Mouse (Mus musculus) myocyte (in vitro differentiated cells): ENCODE results near the gene Armc9.

Experiments used
- CEBPB ChIP-seq: IDR thresholded peaks from 2 replicates; pipeline ENCODE4 v1.6.1; 2011; ENCODE audit warnings: mild to moderate bottlenecking, moderate library complexity; ENCODE audit not compliant: poor library complexity, insufficient read depth, severe bottlenecking
- E2F4 ChIP-seq: IDR thresholded peaks from one replicate; pipeline ENCODE4 v1.6.1; 2011; ENCODE audit warnings: mild to moderate bottlenecking, control low read depth, moderate library complexity; ENCODE audit not compliant: insufficient read depth
- MYOD1 ChIP-seq, 3 experiments: IDR thresholded peaks; one replicate each; pipeline ENCODE4 v1.6.1; 2011; ENCODE audit warnings: control low read depth in 2 of 3, low read depth in 2 of 3, mild to moderate bottlenecking in 2 of 3, moderate library complexity in 1 of 3; ENCODE audit not compliant: insufficient read length in 2 of 3, control insufficient read depth in 1 of 3
- POLR2A ChIP-seq: IDR thresholded peaks from one replicate; pipeline ENCODE4 v1.6.1; 2011; ENCODE audit warnings: low read depth, mild to moderate bottlenecking, control low read depth, moderate library complexity; ENCODE audit not compliant: insufficient read length
- TCF12 ChIP-seq: IDR thresholded peaks from one replicate; pipeline ENCODE4 v1.6.1; 2011; ENCODE audit warnings: mild to moderate bottlenecking, control low read depth; ENCODE audit not compliant: poor library complexity, insufficient read depth, severe bottlenecking
- USF1 ChIP-seq: IDR thresholded peaks from one replicate; pipeline ENCODE4 v1.6.1; 2011; ENCODE audit warnings: low read depth, mild to moderate bottlenecking, control low read depth, moderate library complexity

DNA sequence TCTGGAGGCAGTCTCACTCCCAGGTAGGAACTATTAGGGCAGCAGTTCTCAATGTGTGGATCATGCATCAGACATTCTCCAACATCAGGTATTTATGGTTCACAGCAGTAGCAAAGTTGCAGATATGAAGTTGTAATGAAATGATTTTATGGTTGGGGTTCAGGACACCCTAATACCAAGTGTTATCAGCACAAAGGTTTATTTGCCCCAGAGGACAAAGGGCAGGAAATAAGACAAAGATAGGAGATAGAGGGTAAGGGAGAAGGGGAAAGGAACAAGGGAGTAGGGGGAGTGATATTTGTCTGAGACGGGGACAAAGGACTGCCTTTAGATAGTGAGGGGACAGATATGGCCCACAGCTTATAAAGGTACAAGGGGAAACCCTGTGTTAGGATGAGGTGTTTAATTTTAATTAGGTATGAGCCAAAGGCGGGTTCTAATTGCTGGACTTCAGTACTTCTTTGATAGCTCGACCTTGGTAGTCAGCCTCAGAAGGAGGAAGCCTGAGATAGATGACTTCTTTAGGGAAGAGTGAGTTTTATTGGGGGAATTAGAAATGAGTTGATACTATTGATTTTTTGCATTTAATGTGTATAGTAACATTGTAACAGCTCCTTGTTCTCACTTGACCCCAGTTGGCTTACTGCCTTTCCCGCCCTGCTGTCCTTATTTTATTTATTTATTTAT is 29.1 kb downstream of the Armc9 start:
- TF ChIP-seq MYOD1 (IDR thresholded peaks at IDR 0.05; ENCODE audit: control insufficient read depth in 1 of 3, insufficient read length in 2 of 3, low read depth in 2 of 3): no peak
- TF ChIP-seq USF1: no peak
- TF ChIP-seq POLR2A: no peak
- no peak for TF ChIP-seq E2F4
- no peak for TF ChIP-seq CEBPB
- TF ChIP-seq TCF12: no peak
